Mouse (Mus musculus): ENCODE measurements around the gene Gm21209. TPM values are rescaled to one million over a fixed set of nuclear protein-coding genes. Genes with fewer than 3 reads are reported as not detected.
"Not testable (repeated sequence)": the region's sequence is repeated elsewhere in the genome, so short reads cannot be mapped to it uniquely, and the experiment has no call there.

Gene Gm21209
- polyA plus RNA-seq (2012; fragmentation: generic; extraction: Trizol) = not detected

DNA sequence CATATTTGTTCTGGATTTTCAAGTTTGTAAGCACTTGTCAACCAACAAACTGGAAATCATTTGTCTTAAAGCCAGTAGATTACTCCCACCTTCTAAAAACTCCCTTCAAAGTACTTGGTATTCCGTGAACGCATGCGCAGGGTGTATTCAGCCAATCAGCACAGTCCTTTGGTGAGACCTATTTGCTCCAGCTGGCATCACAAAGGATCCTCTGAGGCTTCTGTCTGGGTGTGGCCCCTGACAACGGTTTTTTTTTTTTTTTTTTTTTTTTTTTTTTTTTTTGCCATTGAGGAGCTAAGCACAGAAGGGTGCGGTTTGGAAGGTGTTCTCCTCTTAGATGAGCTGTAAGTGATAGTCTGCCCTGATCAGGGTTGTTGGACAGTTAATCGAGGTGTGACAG lies at the start of gene Gm21209:
TSS of gene Gm21209 (plus strand) at position 301 of the 400 bp plus-strand sequence.
- H3K36me3 ChIP-seq (ENCODE audit: control insufficient read depth, insufficient read depth) = not testable (repeated sequence)

More for the DNA sequence above, at the start of gene Gm21209:
- H3K4me3 ChIP-seq; H3K27me3 ChIP-seq (ENCODE audit: control insufficient read depth, insufficient read depth, insufficient read length); H3ac ChIP-seq (ENCODE audit: control insufficient read depth, insufficient read length); H3K79me2 ChIP-seq (ENCODE audit: control insufficient read depth, insufficient read depth); H3K4me2 ChIP-seq (ENCODE audit: low read depth): not testable (repeated sequence)

Measured in myocyte (in vitro differentiated cells).